Mouse (Mus musculus): Measurements from ENCODE around the gene Ppm1l.

Gene Ppm1l

DNA sequence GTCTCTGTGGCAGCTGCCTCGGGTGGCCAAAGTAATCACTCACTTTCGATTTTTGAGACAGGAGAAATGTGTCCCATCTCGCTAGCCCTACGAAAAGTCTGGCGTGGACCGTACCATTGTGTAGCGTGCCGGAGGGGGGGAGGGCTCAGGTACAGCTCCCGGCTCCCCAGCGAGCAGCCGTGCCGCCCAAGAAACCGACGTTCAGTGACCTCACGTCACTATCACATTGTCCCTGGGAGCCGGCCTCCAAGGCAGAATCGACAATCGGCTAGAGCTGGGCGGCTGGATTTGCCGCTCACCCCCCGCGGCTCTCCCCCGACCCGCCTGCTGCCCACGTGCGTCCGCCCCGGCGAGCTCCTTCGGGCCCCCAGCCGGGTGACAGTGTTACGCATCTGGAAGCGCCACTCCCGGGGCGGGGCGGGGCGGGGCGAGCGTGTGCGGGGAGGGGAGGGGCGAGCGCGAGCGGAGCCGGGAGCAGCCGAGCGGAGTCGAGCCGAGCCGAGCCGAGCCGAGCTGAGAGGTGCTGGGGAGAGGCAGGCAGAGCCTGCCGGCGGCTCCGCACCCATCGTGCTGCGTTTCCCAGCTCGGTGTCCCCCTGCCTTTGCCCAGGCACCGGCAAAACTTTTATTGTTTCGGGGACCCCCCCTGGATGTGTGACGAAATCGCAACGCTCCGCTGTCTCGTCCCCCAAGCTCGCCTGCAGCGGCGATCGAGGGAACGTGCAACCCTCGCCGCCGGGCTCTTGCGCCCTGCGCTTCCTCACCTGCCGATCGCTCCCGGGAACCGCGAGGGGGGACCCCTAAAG lies at the start of gene Ppm1l:
TSS of gene Ppm1l (plus strand) at position 471 of the 805 bp plus-strand sequence.
- DNase-seq (ENCODE audit: low spot score): peak; percentile 84

DNA sequence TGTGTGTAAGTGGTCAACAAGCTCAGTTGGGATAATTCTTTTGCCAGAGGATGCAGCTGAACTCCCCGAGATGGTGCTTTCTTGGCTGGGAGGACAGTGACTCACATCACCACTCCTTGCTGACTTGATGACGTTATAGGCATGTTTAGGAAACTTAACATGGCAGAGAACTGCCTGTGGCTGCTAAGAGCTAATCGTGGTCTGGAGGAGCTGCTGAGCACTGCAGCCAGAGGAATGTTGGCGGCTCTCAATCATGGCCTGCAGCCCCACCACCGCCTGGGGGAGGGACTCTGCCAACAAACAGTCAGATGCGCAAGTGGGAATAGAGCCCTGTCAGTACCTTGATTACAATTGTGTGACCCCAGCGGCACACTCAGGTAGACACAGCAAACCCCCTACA lies 44.8 kb upstream of the Ppm1l start:
- no peak for DNase-seq (ENCODE audit: low spot score)

- DNase-seq (ENCODE audit: low spot score): no peak
Measured at GRCm38 (mm10) chr3:69274018-69274663, 42.5 kb upstream of the Ppm1l start.

- peak; percentile 44 for DNase-seq (ENCODE audit: low spot score)
Measured at GRCm38 (mm10) chr3:69274664-69275312, 41.9 kb upstream of the Ppm1l start.

GRCm38 (mm10) chr3:69278648-69279047 lies 38.0 kb upstream of the Ppm1l start:
- DNase-seq (ENCODE audit: low spot score): no peak

DNA sequence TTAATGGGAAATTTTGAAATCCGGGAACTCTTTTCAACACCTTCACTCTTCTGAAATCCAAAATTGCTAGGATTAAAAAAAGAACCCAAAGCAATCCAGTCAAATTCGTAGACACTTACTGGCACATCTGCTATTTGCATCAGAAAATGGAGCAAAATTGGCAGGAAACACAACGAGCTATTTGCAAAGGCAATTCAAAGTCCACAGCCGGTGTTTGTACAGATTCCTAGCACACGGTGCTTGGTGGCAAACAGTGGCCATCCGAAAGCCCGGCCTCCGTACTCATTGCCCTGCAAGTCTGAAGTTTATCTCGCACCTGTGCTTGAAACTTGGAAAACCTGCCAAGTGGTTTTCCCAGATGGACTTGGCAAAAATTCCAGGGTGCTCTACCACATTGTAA lies 34.3 kb upstream of the Ppm1l start:
- peak; percentile 9 for DNase-seq (ENCODE audit: low spot score)

- no peak for DNase-seq (ENCODE audit: low spot score)
Measured at GRCm38 (mm10) chr3:69283085-69283847, 33.4 kb upstream of the Ppm1l start.

DNA sequence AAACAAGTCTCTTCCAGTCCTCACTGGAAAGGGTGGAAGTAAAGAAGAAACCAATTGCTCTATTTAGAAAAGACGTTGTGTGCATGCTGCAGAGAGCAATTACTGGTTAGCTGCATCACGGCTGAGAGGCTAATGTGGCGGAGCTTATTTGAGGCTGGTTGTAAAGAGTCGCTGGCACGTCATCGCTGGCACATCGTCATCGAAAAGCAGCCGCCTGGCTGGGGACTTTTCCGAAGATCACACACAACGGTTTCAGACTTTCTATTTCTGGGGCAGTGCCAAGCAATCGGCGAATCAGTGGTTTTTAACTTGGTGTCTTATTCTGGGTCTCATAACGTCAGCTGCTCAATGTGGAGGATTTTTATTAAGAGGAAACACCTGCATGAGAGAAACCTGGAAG lies 26.8 kb upstream of the Ppm1l start:
- peak; percentile 7 for DNase-seq (ENCODE audit: low spot score)

GRCm38 (mm10) chr3:69290294-69290693 lies 26.4 kb upstream of the Ppm1l start:
- peak; percentile 14 for DNase-seq (ENCODE audit: low spot score)

- DNase-seq (ENCODE audit: low spot score): no peak
Measured at GRCm38 (mm10) chr3:69290844-69291243, 25.8 kb upstream of the Ppm1l start.

GRCm38 (mm10) chr3:69292628-69293027 lies 24.0 kb upstream of the Ppm1l start:
- DNase-seq (ENCODE audit: low spot score): no peak

DNA sequence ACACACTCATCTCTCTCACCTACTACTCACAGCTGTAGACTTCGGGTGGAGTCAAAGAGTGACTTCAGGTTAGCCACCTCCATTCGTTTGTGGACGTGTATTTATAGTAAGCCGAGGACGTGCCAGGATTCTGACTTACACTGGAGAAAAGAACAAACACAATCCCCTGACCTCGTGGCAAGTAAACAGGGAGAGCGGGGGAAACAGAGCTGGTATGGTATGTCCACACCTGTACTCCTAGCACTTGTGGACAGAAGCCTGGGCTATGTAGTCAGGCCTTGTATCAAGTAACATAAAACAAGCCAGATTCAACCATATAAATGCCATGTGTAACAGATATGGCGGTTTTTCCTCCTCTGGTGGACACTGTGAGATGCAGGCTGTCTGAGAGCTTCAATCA lies 20.4 kb upstream of the Ppm1l start:
- no peak for DNase-seq (ENCODE audit: low spot score)

DNA sequence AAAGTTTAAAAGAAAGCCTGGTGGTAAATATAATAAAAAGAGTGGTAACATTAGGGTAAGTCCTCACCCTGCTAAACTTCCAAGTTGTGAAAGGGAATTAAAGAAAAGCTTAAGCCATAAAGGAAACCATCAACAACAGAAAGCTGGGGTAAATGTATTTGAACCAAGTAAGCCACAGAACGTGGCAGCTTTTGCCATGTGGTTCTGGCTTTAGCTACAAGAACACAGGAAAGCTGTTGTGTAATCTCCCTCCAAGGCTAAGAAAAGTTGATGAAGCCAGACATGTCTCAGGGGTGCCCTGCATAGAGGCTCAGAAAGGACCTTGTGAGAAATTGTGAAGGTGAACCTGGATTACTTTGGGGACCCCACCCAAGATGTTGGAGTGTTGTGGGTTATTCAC lies 16.5 kb upstream of the Ppm1l start:
- DNase-seq (ENCODE audit: low spot score): no peak

- DNase-seq (ENCODE audit: low spot score): no peak
Measured at GRCm38 (mm10) chr3:69315810-69316390, 761 bp upstream of the Ppm1l start.

- no peak for DNase-seq (ENCODE audit: low spot score)
Measured at GRCm38 (mm10) chr3:69317251-69318125, 827 bp downstream of the Ppm1l start.

DNA sequence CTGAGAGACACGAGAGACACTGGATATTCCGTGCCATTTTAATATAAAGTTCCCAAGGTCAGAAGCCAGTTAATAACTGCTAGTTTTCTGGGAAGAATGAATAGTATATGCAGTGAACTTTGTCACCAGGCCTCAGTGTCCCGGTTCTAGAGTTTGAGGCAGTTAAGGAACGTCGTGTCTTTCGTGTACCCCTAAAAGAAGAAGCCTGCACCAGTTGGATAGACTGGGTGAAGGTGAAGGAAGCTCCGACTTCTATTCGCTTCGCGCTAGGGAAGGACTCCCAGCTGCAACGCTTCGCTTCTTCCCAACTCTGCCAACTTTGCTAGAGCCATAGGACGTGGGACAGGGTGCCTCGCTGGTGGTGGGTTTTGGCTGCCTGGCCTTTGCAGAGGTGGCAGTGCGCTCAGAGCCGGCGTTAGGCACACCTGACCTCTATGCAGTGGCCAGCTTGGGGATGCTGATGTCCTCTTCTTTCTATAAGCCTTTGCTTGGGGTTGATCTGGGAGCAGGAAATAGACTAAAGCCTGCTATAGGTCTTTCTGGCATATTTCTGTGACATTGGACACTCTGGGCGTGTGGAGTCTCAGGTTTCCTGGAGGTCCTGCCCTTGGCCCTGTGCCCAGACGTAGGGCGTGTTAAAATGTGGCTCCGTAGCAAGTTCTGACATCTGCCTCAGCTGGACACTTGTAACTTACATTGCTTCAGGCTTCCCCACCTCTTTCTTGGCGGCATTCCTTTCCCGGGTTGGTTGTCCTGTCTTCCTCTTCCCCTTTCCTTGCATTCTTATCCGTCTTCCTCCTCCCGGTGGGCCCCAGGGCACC lies 1.7 kb downstream of the Ppm1l start:
- no peak for DNase-seq (ENCODE audit: low spot score)

GRCm38 (mm10) chr3:69319061-69319720 lies 2.5 kb downstream of the Ppm1l start:
- no peak for DNase-seq (ENCODE audit: low spot score)

DNA sequence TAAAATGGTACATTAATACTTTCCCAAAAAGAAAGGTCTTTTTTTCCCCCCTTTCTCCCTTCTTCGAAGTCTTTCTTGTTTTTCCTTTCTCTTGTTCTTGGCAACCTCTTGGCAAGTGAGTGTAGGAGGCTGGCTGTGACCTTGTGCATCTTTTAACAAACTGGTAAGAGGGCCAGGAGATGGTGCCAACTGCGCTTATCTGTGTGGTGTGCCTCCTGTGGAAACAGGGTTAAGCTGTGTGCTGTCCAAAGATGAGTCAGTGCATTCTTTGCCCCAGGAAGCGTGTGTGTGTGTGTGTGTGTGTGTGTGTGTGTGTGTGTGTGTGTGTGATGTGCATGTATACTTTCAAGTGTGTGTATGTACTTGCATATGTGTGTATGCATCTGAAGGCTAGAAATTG lies 7.3 kb downstream of the Ppm1l start:
- DNase-seq (ENCODE audit: low spot score): no peak

GRCm38 (mm10) chr3:69329910-69330309 lies 13.2 kb downstream of the Ppm1l start:
- DNase-seq (ENCODE audit: low spot score): no peak

DNA sequence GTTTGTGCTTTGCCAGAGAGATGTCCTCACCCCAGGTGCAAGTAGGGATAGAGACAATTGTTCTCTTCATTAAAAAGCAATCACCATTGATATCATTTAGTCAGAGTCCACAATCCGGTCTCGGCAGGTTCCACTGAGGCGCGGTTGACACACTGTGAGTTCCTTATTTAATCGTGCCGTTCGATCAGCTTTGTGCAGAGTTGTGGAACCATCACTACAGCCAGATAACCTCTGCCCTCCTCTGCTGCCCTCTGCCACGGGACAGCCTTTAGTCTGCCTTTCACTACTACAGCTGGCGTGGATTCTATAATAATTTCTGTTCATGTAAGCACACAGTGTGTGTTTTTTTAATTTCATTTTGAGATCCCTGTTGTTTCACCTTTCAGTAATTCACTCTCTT lies 17.2 kb downstream of the Ppm1l start:
- DNase-seq (ENCODE audit: low spot score): no peak
